Comparison of ENCODE assay signal across 8 mouse cellular contexts in the genomic region with DNA sequence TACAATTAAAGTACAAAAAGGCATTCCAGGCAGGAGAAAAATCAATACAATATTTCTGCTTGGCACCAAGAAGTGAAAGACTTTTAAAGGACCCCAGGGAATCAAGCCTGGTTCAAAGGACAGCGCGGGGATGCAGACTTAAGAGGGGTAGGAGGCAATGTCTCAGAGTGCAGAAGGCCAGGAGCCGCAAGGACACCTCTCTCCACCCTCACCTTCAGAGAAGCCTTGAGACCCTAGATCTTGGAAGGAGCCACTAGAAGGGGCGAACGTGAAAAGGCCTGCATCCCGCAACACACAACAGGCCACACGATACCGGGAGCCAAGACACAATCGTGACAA. TPM values are rescaled to one million over a fixed set of nuclear protein-coding genes. Genes with fewer than 3 reads are reported as not detected.
DNase-seq lines count a peak whose midpoint lies in the region; ATAC-seq and TF ChIP-seq lines count a peak whose summit lies in the region.

No protein-coding gene starts in this region.

- H3K9me3 ChIP-seq in liver, embryonic 11.5 days (ENCODE audit: control insufficient read depth, low read length): no peaks in the 10 kb centered on the region
- no peaks in the 10 kb centered on the region for H3K9me3 ChIP-seq in stomach, postnatal 0 days (ENCODE audit: control insufficient read depth, low read length)

- no peak for DNase-seq in gastrocnemius, adult 2 months
- no peak for DNase-seq in gastrocnemius, postnatal 25 days
- no peak for DNase-seq in spleen, adult 2 months (ENCODE audit: low read depth in 1 of 2, low spot score in 2 of 2)
- DNase-seq in spleen, postnatal 14 days (ENCODE audit: low spot score in 2 of 2): no peak
- no peak for DNase-seq in liver, embryonic 11.5 days (ENCODE audit: low spot score)
- DNase-seq in stomach, postnatal 0 days (ENCODE audit: low spot score): no peak
- no peak for DNase-seq in adrenal gland, adult 18-20 months (ENCODE audit: low spot score in 2 of 2)
- DNase-seq in kidney, adult 9 months: no peak

- no peak for TF ChIP-seq CTCF in gastrocnemius, adult 2 months (IDR thresholded peaks at IDR 0.05)
- TF ChIP-seq CTCF in spleen, adult 2 months (IDR thresholded peaks at IDR 0.05; ENCODE audit: extremely low read depth, insufficient read depth, insufficient read length, insufficient replicate concordance): no peak
- TF ChIP-seq CTCF in stomach, postnatal 0 days (IDR thresholded peaks at IDR 0.05; ENCODE audit: low read depth): no peak

- H3K27me3 ChIP-seq in spleen, adult 2 months (ENCODE audit: control insufficient read depth, insufficient read depth, low read length): peaks cover 2% of the 10 kb centered on the region; the same call in 1 of the 2 replicates
- H3K27me3 ChIP-seq in liver, embryonic 11.5 days (replicated peaks; ENCODE audit: control insufficient read depth, insufficient read depth, low read length): no peaks in the 10 kb centered on the region
- H3K27me3 ChIP-seq in stomach, postnatal 0 days (ENCODE audit: control insufficient read depth, insufficient read depth, low read length): no peaks in the 10 kb centered on the region

- TF ChIP-seq EP300 in stomach, postnatal 0 days (optimal IDR thresholded peaks at IDR 0.05): no peak

- WGBS in spleen, adult 2 months: 37% methylated on average over 9 of the region's 9 CpGs
- 7% methylated on average over 9 of the region's 9 CpGs for WGBS in liver, embryonic 11.5 days
- 5% methylated on average over 9 of the region's 9 CpGs for WGBS in stomach, postnatal 0 days

- H3K36me3 ChIP-seq in spleen, adult 2 months (ENCODE audit: control insufficient read depth, insufficient read depth, low read length): no peaks in the 10 kb centered on the region
- no peaks in the 10 kb centered on the region for H3K36me3 ChIP-seq in liver, embryonic 11.5 days (ENCODE audit: control insufficient read depth, insufficient read depth, low read length)
- no peaks in the 10 kb centered on the region for H3K36me3 ChIP-seq in stomach, postnatal 0 days (ENCODE audit: control insufficient read depth, insufficient read depth, low read length)

- H3K4me2 ChIP-seq in liver, embryonic 11.5 days: peak overlapping the region; percentile 81
- H3K4me2 ChIP-seq in stomach, postnatal 0 days (replicated peaks; ENCODE audit: low read depth): peak overlapping the region; percentile 79

- TF ChIP-seq POLR2A in spleen, adult 2 months (IDR thresholded peaks at IDR 0.05; ENCODE audit: low read depth, low read length): no peak

- H3K27ac ChIP-seq in gastrocnemius, adult 2 months: peak overlapping the region; percentile 59
- peak overlapping the region; percentile 58; the same call in 1 of the 2 replicates for H3K27ac ChIP-seq in spleen, adult 2 months (ENCODE audit: insufficient read depth, low read length)
- H3K27ac ChIP-seq in liver, embryonic 11.5 days (ENCODE audit: low read depth, low read length): no peak overlapping the region
- H3K27ac ChIP-seq in stomach, postnatal 0 days (replicated peaks): peak overlapping the region; percentile 71

- peak overlapping the region; percentile 67 for H3K9ac ChIP-seq in liver, embryonic 11.5 days (ENCODE audit: low read depth, low read length)
- peak overlapping the region; percentile 66 for H3K9ac ChIP-seq in stomach, postnatal 0 days (ENCODE audit: low read length)

- intact Hi-C loops in gastrocnemius, adult 2 months (cut with DNase I): no loop called here

- peaks cover 4% of the 10 kb centered on the region for H3K4me1 ChIP-seq in spleen, adult 2 months (ENCODE audit: control insufficient read depth, insufficient read depth, insufficient read length)
- 0 out of 2 replicates have a peak, but pooled peaks cover 3% of the 10 kb centered on the region for H3K4me1 ChIP-seq in liver, embryonic 11.5 days (replicated peaks; ENCODE audit: control insufficient read depth, insufficient read depth, low read length)
- H3K4me1 ChIP-seq in stomach, postnatal 0 days (replicated peaks; ENCODE audit: control insufficient read depth, insufficient read depth): no peaks in the 10 kb centered on the region

- peak overlapping the region; percentile 78 for H3K4me3 ChIP-seq in gastrocnemius, adult 2 months
- peak overlapping the region; percentile 56; the same call in 1 of the 2 replicates for H3K4me3 ChIP-seq in spleen, adult 2 months (ENCODE audit: extremely low read depth, insufficient read depth, insufficient read length)
- peak overlapping the region; percentile 60 for H3K4me3 ChIP-seq in liver, embryonic 11.5 days (ENCODE audit: low read depth, low read length)
- H3K4me3 ChIP-seq in stomach, postnatal 0 days (ENCODE audit: low read depth, low read length): peak overlapping the region; percentile 57

- no peak; the same call in 1 of the 2 replicates for ATAC-seq in liver, embryonic 11.5 days (replicated peaks; ENCODE audit: low FRiP score)
- ATAC-seq in stomach, postnatal 0 days (ENCODE audit: low FRiP score, low TSS enrichment): no peak

RNA-seq across cellular contexts. Expression of a gene that starts 0.6 kb away (rescaled TPM):
- total RNA-seq in gastrocnemius, adult 2 months (2021): 1 to 10 TPM in 1 of 2 experiments, under 1 TPM in 1; 0.94 to 1.3 TPM
- total RNA-seq in gastrocnemius, postnatal 25 days (2021): 1 to 10 TPM in 1 of 2 experiments, under 1 TPM in 1; 0.88 to 1.3 TPM
- 0.54 and 1.1 TPM in 2 replicates for polyA plus RNA-seq in spleen, adult 2 months (2012; rRNA removed)
- polyA plus RNA-seq in liver, embryonic 11.5 days (2014; fragmentation: Nextera tagmentation; extraction: Ambion mirVana): 0.56 and 0.82 TPM in 2 replicates
- polyA plus RNA-seq in stomach, postnatal 0 days (2015; fragmentation: Nextera tagmentation; extraction: Ambion mirVana): 1.6 and 2.0 TPM in 2 replicates
- total RNA-seq in adrenal gland, adult 18-20 months (2021): 1 to 10 TPM; 4.2 to 4.6 TPM
